Mouse (Mus musculus) gastrocnemius, adult 2 months (tissue): ENCODE measurements around the gene Klrg2. TPM values are rescaled to one million over a fixed set of nuclear protein-coding genes. Genes with fewer than 3 reads are reported as not detected.
"Not testable (repeated sequence)": the region's sequence is repeated elsewhere in the genome, so short reads cannot be mapped to it uniquely, and the experiment has no call there.

Experiments used
- DNase-seq: peaks from one replicate; pipeline ENCODE4 v3.0.0; 2022
- H3K27ac ChIP-seq: fragments of 200-600 bp; 2 replicates; pipeline ENCODE4 v1.8.1; 2022; ENCODE audit warnings: mild to moderate bottlenecking
- H3K4me3 ChIP-seq: fragments of 200-600 bp; 2 replicates; pipeline ENCODE4 v1.8.1; 2022; ENCODE audit warnings: mild to moderate bottlenecking, moderate library complexity
- CTCF ChIP-seq: fragments of 200-600 bp; IDR thresholded peaks from 2 replicates; pipeline ENCODE4 v1.8.1; 2022; ENCODE audit warnings: antibody characterized with exemption, mild to moderate bottlenecking, moderate library complexity
- intact Hi-C: fragments of 180-260 bp; cut with DNase I; formaldehyde crosslinking; loops from one replicate; pipeline ENCODE4 v1.15.1; 2025
- long read RNA-seq, 2 experiments: library from polyadenylated mRNA; stranded (forward); transcript quantifications; one replicate each; pipeline ENCODE4 v2.0.0; 2021
- total RNA-seq, 2 experiments: library from RNA; stranded (reverse); gene quantifications; 2 replicates each; pipeline ENCODE4 v1.2.3; 2021

The Klrg2 gene
- total RNA-seq = under 1 TPM in 1 of 2 experiments, not detected in 1; 0.17 TPM
- long read RNA-seq, experiment 1 = 0 reads
- long read RNA-seq, experiment 2 = 0 reads

DNA sequence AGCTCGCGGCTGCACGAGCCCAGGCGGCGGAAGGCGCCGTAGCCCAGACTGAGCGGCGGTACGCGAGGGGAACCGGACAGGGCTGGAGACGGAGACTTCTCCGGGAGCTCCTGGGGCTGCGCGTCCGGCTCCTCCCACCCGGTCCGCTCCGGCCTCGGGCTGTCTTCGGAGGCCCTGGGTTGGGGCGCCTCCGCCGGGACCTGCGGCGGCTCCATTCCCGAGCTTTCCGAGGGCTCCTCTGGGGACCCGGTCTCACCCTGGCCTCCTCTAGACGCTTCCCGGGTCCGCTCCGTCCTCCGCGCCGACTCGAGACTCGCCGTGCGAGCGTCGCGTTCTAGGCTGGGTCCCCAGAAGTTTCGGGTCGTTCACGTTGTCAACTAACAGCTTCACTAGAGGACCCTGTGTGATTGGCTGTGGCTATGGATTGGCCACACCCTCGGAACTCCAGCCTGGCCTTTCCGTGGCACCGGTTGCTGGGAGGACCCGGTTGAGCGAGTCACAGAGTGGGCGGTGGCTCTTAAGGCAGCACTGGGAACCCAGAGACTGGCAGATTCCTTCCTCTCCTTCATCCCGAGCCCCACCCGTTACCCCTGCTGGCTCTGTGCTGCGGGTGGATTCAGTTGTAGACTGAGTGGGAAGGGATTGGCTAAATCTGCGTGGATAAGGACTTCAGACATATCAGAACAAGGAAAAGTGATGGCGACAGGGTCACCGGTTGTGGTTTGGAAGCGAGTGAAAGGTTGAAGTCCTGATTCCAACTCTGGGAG, at the start of gene Klrg2:
Gene Klrg2 (minus strand): TSS at position 391 of the 767 bp plus-strand sequence.
- intact Hi-C loops = no loop called here
- H3K27ac ChIP-seq = peak within 1 kb of the TSS; percentile 70
- no peak for TF ChIP-seq CTCF
- peak within 1 kb of the TSS; percentile 83 for H3K4me3 ChIP-seq
- DNase-seq = peak; percentile 83

DNA sequence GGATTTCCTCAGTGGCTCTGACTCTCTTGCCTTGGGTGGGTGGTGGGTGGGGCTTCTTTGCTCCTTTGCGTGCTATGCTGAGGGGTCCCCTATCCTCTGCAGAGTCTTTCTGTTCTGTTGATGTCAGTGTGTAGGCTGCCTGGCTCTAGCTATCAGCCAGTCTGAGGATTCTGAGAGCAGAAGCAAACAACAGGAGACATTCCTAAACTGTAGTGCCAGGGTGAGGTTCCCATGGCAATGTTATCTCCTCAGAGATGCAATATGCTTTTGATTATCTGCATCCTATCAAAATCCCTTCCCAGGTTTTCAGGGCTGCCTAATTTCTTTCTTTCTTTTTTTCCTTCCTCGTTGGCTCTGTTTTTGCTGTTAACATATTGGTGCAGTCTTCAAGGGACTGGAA, 45.5 kb upstream of the Klrg2 start:
- no peak for DNase-seq
- Histone ChIP-seq H3K27ac (no peak overlapping the region), H3K4me3 (no peak overlapping the region)
- intact Hi-C loops = no loop called here
- no peak for TF ChIP-seq CTCF

DNA sequence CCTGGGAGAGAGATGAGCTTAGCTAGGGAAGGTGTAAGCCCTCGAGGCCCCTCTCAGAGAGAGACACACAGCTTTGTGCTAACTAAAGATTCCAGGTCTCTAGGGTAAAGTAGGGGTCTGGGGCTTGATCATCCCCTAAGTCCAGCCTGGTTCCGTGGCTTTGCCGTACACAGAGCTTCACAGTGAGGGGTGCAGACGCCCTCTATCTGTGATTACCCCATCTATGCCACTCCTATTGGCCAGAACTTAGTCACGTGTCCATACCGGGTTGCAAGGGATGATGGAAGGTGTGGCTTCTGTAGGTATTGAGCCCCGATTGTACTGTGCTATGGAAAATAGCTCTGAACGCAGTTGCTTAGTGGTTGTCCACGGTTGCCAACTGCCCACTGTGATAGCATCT, 40.6 kb upstream of the Klrg2 start:
- no peak for TF ChIP-seq CTCF
- Histone ChIP-seq H3K4me3 (no peak overlapping the region), H3K27ac (no peak overlapping the region)
- DNase-seq = no peak
- intact Hi-C loops = no loop called here

DNA sequence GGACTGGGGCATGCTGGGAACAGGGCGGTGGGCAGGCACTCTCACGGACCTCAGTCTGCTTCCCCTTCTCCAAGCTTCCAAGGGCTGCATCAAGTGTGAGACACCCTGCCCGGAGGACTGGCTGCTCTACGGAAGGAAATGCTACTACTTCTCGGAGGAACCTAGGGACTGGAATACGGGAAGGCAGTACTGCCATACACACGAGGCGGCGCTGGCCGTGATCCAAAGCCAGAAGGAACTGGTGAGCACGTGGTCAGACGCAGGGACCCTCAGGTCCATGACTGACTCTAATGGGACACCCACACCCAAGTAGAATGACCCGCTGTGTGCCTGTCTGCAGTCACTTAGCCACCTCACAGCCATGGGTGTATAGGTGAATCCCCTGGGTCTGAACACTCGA, 39.7 kb upstream of the Klrg2 start:
- TF ChIP-seq CTCF = no peak
- no peak for DNase-seq
- intact Hi-C loops = no loop called here
- Histone ChIP-seq H3K27ac (no peak overlapping the region), H3K4me3 (no peak overlapping the region)

DNA sequence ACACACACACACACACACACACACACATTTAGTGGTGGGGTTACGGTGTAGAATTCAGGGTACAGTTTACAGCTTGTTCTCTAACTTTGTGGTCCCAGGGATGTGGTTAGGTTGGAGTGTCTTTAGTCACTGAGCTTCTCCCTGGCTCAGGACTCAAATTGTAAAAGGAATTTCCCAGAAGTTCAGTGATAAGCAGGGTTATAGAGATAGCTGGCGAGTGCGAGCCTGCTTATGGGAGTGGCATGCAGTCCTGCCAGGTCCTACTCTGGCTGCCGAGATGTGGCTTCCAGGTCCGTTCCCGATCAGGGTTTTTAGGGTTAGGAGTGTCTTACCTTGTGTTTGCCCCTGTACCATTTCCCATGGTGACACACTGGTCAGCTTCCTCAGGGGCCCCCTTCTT, 39.2 kb upstream of the Klrg2 start:
- no peak for TF ChIP-seq CTCF
- Histone ChIP-seq H3K27ac (no peak overlapping the region), H3K4me3 (no peak overlapping the region)
- no peak for DNase-seq
- intact Hi-C loops = no loop called here

DNA sequence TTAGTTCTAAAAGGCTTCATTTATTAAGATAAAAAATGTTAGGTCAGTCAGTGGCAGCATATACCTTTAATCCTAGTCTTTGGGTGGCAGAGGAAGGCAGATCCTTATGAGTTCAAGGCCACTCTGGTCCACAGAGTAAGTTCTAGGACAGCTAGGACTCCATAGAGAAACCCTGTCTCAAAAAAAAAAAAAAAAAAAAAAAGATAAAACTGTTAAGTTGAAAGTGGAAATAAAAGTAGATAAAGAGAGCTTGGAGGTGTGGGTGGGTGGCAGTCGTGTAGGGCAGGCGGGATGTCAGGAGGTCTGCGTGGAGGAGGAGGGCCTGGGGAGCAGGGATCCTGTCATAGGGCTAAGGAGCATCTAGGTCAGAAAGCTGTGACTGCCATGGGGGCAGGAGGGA, 35.0 kb upstream of the Klrg2 start:
- Histone ChIP-seq H3K27ac (no peak overlapping the region), H3K4me3 (no peak overlapping the region)
- TF ChIP-seq CTCF = no peak
- DNase-seq = no peak
- intact Hi-C loops = no loop called here

DNA sequence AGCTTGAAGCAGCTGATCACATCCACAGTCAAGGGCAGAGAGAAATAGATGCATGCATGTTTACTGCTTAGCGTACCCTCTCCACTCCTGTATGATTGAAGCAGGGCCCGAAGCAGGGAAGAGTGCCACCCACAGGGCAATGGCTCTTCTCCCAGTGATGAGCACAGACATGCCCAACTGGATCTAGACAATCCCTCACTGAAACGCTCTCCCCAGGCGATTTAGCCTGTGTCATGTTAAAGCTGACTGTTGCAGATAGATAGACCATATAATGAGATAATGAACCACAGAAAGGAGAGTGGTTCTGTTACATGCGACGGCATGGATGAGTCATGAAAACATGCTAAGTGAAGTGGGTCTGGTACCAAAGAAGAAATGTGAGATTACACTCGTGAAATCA, 34.2 kb upstream of the Klrg2 start:
- intact Hi-C loops = no loop called here
- no peak overlapping the region for H3K27ac ChIP-seq
- H3K4me3 ChIP-seq = no peak overlapping the region
- no peak for DNase-seq
- TF ChIP-seq CTCF = no peak

DNA sequence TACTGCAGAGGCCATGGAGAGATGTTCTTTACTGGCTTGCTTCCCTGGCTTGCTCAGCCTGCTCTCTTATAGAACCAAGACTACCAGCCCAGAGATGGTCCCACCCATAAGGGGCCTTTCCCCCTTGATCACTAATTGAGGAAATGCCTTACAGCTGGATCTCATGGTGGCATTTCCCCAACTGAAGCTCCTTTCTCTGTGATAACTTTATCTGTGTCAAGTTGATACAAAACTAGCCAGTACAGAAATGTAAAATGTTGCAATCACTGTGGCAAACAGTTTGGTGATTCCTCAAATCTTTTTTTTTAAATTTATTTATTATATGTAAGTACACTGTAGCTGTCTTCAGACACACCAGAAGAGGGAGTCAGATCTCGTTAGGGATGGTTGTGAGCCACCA, 33.4 kb upstream of the Klrg2 start:
- intact Hi-C loops, H3K27ac ChIP-seq: not testable (repeated sequence)

DNA sequence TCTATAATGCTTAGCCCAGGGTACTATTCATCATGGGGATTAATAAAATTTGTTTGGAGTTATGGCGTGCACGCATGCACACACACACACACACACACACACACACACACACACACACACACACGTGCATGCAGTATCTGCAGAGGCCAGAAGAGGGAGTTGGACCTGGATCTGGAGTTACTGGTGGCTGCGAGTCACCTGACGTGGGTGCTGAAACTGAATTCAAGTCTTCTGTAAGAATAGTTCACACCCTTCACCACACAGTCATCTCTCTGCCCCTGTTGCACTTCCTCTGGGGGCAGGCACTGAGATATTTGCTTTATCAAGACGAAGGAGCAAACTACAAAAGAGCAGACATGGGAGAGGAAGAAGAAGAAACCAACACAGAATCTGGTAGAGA, 32.5 kb upstream of the Klrg2 start:
- intact Hi-C loops = no loop called here
- Histone ChIP-seq H3K27ac (no peak overlapping the region), H3K4me3 (no peak overlapping the region)
- DNase-seq = no peak
- TF ChIP-seq CTCF = no peak

More for the DNA sequence above, 33.4 kb upstream of the Klrg2 start:
- not testable (repeated sequence) for DNase-seq, H3K4me3 ChIP-seq

DNA sequence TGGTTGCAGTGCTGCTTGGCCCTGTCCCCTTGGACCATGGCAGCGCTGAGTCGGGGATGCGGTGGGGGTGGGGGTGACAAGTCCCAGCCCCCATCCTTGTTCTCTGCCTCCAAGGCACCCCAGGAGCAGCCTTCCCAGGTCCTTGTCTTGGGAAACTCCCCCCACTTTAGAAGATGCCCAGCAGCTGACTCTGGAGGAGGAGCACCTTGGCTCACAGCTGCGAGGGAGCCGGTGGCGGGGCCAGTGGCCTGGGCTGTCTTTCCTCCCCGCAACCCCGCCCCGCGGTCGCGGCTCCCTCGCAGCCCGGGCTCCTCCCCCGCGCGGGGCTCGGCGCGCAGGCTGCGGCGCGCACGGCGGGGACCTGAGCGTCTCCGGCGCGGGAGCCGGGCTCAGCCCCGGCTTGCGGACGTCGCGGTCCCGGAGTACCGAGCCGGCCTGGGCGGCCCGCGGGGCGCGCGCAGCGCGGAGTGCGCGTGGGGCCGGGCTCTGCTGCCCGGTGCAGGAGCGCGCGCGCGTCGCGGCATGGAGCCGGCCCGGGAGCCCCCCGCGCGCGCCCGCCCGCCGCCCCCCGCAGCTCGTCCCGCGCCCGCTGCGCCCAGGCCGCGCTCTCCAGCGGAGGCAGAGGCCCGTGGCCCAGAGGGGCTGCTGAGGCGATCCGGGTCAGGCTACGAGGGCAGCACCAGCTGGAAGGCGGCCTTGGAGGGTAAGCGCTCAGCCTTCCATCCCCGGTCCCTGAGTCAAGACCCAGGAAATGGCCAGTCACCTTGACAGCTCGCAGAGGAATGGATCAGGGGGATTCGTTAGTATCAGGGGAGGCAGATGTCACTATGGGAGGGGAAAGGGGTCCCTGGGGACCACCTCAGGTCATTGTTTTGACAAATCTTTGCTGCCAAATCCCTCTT, 25.9 kb upstream of the Klrg2 start, which contains the start of gene Clec2l:
Gene Clec2l (plus strand): TSS at position 356 of the 902 bp plus-strand sequence.
- no peak for TF ChIP-seq CTCF
- DNase-seq = peak; percentile 63
- intact Hi-C loops = no loop called here
- peak within 1 kb of the TSS; percentile 66 for H3K4me3 ChIP-seq
- no peak within 1 kb of the TSS for H3K27ac ChIP-seq

DNA sequence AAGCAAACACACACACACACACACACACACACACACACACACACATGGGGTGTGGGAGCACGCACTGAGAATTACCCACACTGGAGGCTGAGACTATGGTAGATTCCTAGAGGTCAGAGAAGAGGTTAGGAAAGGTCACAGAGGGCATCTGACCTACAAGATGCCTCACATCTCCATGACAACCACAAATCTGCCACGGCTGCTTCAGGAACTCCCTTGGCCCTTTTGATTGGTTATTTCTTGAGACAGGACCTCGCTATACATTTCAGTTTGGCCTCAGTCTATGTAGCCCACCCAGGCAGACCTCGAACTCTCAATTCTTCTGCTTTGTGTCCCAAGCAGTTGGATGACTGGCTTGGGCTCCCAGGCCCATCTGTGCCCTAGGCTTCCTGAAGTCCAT, 24.6 kb upstream of the Klrg2 start:
- no peak for DNase-seq
- Histone ChIP-seq H3K4me3 (no peak overlapping the region), H3K27ac (no peak overlapping the region)
- intact Hi-C loops = no loop called here
- no peak for TF ChIP-seq CTCF

DNA sequence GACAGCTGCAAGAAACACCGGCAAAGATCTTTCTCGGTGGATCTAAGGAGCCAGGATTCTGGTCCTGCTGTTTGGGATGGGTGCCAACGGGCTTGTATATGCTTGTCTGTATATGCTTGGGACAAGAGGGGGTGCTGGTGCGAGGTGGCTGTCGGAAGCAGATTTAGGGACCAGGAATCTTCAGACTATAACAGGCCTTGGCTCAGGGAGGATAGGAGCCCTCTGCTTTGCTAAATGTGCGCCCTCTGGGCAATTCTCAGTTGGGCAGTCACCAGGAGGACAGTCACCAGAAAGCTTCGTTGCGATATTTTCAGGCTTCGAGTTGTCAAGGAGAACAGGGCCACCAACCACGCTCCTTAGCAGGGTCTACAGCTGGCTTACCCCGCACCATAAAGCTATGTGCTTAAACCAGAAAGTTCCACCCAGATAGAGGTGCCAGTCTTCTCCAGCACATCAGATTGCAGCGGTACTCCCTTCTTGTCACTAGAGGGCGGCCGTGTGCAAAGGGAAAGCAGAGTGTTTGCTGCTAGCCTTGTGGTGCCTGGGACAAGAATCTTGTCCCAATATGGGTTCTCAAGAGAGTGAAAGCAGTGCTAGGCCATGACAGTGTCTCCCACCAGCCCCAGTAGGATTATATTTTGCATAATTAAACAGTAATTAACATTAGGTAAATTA, 13.4 kb upstream of the Klrg2 start:
- intact Hi-C loops = loop anchor here (1.0 to 5.0 kb wide), 2 partner anchors 45 to 417 kb away; no protein-coding TSS in a partner anchor
- Histone ChIP-seq H3K27ac (no peak overlapping the region), H3K4me3 (no peak overlapping the region)
- peak; percentile 74 for DNase-seq
- TF ChIP-seq CTCF = peak; percentile 97
